Mouse (Mus musculus) splenic B cell, adult 2 months (primary cell): ENCODE measurements at regions not wholly inside any gene's neighbourhood (a gene's known extent, or its start where the extent isn't known, plus 50 kb on each side); places are given as distances from the start of the nearest gene placed in this dataset.
"Not testable (repeated sequence)": the region's sequence is repeated elsewhere in the genome, so short reads cannot be mapped to it uniquely, and the experiment has no call there.

Source experiments
- DNase-seq: peaks from one replicate; pipeline ENCODE4 v3.0.0-alpha.2; 2011; ENCODE audit warnings: low read depth, low spot score
- H3K27me3 ChIP-seq: 2 replicates; pipeline ENCODE4 v1.6.1; 2012; ENCODE audit warnings: mild to moderate bottlenecking, low read length, moderate library complexity, mixed read lengths; ENCODE audit not compliant: control insufficient read depth, poor library complexity, insufficient read depth, severe bottlenecking
- H3K36me3 ChIP-seq: 2 replicates; pipeline ENCODE4 v1.6.1; 2012; ENCODE audit warnings: mild to moderate bottlenecking, low read length, moderate library complexity, mixed read lengths; ENCODE audit not compliant: control insufficient read depth, poor library complexity, insufficient read depth, severe bottlenecking

- H3K36me3 ChIP-seq, result no peaks in the 10 kb centered on the region
- no peaks in the 10 kb centered on the region for H3K27me3 ChIP-seq
- no peak for DNase-seq
These were observed 99.1 kb upstream of the Ubl3 start for GRCm38 (mm10) chr5:148651736-148652135.

DNA sequence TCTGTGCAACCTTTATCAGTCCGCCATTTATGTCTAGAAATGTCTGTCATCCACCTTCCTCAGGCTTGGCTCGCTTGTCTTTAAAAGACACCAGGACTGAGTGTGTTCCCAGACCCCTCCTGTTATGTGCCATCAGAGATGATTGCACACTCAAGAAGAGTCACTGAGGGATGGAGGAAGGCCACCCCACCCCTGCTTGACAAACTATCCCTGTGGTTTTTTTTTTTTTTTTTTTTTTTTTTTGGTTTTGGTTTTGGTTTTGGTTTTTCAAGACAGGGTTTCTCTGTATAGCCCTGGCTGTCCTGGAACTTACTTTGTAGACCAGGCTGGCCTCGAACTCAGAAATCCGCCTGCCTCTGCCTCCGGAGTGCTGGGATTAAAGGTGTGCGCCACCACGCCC, 97.0 kb upstream of the Ubl3 start:
- H3K36me3 ChIP-seq, H3K27me3 ChIP-seq, DNase-seq: not testable (repeated sequence)

DNA sequence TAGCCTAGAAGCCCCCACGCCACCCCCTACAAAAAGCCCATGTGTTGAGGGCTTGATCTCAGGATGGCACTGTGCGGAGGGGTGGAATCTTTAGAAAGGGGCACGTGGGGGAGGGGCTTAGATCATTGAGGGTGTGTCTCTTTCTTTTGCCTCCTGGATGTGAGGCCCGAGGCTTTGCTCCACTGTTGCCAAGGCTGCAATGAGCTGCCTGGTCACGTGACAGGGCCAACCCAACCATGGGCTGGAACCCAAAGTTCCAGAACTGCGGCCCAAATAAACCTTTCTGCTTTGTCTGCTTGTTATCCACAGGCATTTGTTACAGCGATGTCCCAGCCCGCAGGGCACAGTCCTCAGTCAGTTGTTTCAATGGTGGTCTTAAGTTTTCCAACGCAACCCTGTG, 96.5 kb upstream of the Ubl3 start:
- H3K27me3 ChIP-seq, result no peaks in the 10 kb centered on the region
- no peak for DNase-seq
- H3K36me3 ChIP-seq, result no peaks in the 10 kb centered on the region

DNA sequence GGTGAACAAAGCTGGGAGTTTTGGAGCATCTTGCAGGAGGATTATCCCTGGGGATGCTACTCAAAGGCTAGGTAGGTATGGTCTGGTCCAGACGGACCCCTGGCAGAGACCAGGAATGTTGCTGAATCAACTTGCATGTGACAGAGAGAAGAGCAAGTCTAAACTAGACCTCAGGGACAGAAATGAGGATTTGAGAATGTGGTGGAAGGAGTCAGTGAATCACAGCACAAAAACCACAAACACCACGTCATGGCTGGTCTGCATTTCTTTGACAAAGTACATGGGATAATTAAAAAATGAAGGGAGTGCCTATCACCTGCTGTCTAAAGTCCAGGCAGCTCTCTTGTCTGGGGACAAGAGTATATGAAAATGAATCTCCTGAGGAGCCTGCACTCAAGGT, 95.1 kb upstream of the Ubl3 start:
- DNase-seq, result peak; percentile 33
- Histone ChIP-seq H3K36me3 (no peaks in the 10 kb centered on the region), H3K27me3 (no peaks in the 10 kb centered on the region)

- H3K36me3 ChIP-seq, result no peaks in the 10 kb centered on the region
- no peak for DNase-seq
These were observed 93.2 kb upstream of the Ubl3 start for GRCm38 (mm10) chr5:148645772-148646171.

GRCm38 (mm10) chr5:148645191-148645681, 92.6 kb upstream of the Ubl3 start:
- peak; percentile 34 for DNase-seq

More at GRCm38 (mm10) chr5:148645772-148646171, 93.2 kb upstream of the Ubl3 start:
- H3K27me3 ChIP-seq, result no peaks in the 10 kb centered on the region

DNA sequence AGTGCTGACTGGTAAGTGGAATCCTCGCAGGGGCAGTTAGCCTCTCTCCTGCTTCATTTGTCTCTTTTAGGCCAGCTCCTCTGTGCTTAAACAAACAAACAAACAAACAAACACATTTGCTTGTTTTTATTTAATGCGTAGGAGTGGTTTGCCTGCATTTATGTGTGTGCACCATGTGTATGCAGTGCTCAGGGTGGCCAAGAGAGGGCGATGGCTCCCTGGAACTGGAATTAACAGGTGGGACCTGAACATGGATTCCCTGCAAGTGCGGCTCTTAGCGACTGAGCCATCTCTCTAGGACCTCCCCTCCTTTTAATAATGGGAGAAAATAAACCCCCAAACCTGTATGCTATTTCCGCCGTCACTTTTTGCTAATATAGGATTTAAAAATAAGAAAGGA, 91.8 kb upstream of the Ubl3 start:
- no peak for DNase-seq
- no peaks in the 10 kb centered on the region for H3K36me3 ChIP-seq
- H3K27me3 ChIP-seq, result no peaks in the 10 kb centered on the region

More at GRCm38 (mm10) chr5:148645191-148645681, 92.6 kb upstream of the Ubl3 start:
- Histone ChIP-seq H3K36me3 (no peaks in the 10 kb centered on the region), H3K27me3 (no peaks in the 10 kb centered on the region)

GRCm38 (mm10) chr5:148641652-148642395, 89.2 kb upstream of the Ubl3 start:
- no peak for DNase-seq
- no peaks in the 10 kb centered on the region for H3K36me3 ChIP-seq
- no peaks in the 10 kb centered on the region for H3K27me3 ChIP-seq

- H3K36me3 ChIP-seq, result no peaks in the 10 kb centered on the region
- no peak for DNase-seq
- no peaks in the 10 kb centered on the region for H3K27me3 ChIP-seq
These were observed 87.9 kb upstream of the Ubl3 start for GRCm38 (mm10) chr5:148640523-148640922.

DNA sequence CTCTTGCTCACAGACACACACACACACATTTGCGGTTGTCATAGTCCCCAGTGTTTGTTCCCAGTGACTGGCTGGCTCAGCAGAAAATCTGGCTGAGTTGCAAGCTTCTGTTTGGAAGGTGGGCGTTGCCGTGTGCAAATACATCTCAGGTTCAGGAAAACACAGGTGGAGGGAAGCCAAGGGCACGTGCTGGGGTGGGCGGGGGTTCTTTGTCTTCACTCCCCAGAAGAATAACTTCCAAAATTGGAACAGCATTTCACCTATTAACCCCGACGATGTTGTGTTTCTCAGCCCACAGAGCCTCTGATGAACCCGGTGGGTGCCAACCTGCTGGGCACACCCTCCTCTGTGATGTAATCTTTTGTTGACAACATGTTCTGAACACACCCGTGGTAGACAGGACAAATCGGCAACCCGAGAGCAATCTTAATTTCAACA, 82.3 kb upstream of the Ubl3 start:
- Histone ChIP-seq H3K27me3 (no peaks in the 10 kb centered on the region), H3K36me3 (no peaks in the 10 kb centered on the region)
- no peak for DNase-seq

- Histone ChIP-seq H3K27me3 (no peaks in the 10 kb centered on the region), H3K36me3 (no peaks in the 10 kb centered on the region)
- peak; percentile 53 for DNase-seq
These were observed 81.4 kb upstream of the Ubl3 start for GRCm38 (mm10) chr5:148633999-148634398.

GRCm38 (mm10) chr5:148633331-148633730, 80.7 kb upstream of the Ubl3 start:
- no peaks in the 10 kb centered on the region for H3K27me3 ChIP-seq

DNA sequence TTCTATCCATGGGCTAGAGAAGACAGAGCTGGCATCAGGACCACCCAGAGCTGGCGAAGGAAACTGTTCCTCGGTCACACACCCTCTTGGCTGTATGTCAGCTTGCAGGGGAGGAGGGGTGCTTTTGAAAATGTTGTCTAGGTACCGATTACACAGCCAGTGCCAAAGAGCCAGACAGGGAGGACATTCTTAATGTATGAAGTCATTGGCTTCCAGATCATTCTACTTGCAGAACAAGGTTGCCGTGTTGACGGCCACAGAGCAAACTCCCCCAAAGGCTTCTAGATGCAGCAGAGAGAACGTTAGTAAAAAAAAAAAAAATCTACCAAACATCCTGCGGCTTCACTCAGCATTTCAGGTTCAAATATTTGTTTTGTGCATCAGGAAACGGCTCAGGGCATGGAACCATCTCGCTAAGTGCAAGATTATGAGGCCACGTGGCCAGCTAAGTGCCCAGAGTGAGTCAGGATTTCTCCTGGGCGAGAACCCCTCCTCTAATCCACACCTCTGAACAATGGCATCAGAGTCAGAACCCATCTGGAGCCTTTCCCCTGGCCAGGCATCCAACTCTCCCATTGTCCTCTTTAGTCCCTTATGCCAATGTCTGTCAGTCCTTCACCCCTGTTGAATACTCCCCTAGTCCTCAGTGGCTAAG, 80.1 kb upstream of the Ubl3 start:
- no peaks in the 10 kb centered on the region for H3K36me3 ChIP-seq
- DNase-seq, result no peak
- H3K27me3 ChIP-seq, result no peaks in the 10 kb centered on the region

More at GRCm38 (mm10) chr5:148633331-148633730, 80.7 kb upstream of the Ubl3 start:
- DNase-seq, result no peak
- no peaks in the 10 kb centered on the region for H3K36me3 ChIP-seq

DNA sequence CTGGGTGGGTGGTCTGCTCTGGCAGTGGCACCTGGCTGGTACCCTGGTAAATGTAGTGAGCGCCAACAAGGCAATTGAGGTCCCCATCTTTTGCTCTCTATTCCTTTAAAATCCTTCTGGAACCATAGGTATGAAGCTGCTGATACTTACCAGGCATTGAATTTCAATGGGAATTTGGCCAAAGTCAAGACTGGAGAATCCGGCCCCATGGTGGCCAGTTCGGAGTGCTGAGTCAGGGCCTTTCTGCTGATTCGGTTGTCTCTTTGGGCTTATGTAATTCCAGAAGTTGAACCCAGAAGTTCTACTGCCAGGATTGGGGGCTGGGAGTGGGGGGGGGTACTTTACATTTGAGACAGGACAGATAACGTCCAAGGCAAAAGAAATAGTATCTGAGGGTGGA, 79.0 kb upstream of the Ubl3 start:
- DNase-seq, result no peak
- Histone ChIP-seq H3K36me3 (no peaks in the 10 kb centered on the region), H3K27me3 (no peaks in the 10 kb centered on the region)

DNA sequence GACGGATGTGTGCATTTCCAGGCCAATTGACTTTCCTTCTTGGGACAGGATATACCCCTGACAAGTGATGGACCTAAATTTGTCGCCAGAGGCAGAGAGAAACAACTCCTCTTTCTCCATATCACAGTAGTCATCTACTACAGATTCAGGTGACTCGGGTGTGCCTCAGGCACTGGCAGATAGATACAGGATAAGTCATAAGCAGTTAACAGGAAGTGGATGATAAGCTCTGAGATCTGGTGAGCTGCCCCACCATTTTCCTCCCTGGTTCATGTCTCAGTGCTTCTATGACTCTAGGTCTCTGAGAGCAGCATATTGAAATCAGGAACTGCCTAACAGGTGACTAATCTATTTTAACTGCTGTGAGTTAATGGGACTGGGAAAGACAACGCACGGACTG, 73.4 kb upstream of the Ubl3 start:
- peak; percentile 37 for DNase-seq
- Histone ChIP-seq H3K36me3 (no peaks in the 10 kb centered on the region), H3K27me3 (no peaks in the 10 kb centered on the region)
